Mouse (Mus musculus) limb, embryonic 11.5 days (tissue): ENCODE data around the gene Ccl1. TPM values are rescaled to one million over a fixed set of nuclear protein-coding genes. Genes with fewer than 3 reads are reported as not detected.

Experiments used
- ATAC-seq: fragments of 200-750 bp; cut with Nextera tagmentation; 2 replicates; pipeline ENCODE4 v1.8.0; 2017; ENCODE audit warnings: low read depth; ENCODE audit not compliant: insufficient number of reproducible peaks, low FRiP score, low TSS enrichment
- DNase-seq: peaks from one replicate; pipeline ENCODE4 v3.0.0-alpha.2; 2015; ENCODE audit warnings: low spot score
- H3K27ac ChIP-seq: fragments of 300-500 bp; sonication (generic); replicated peaks from 2 replicates; pipeline ENCODE4 v1.5.1; 2014; ENCODE audit warnings: low read depth, mild to moderate bottlenecking, low read length
- H3K27me3 ChIP-seq: fragments of 300-500 bp; sonication (generic); 2 replicates; pipeline ENCODE4 v1.6.1; 2014; ENCODE audit warnings: mild to moderate bottlenecking, low read length, mixed read lengths; ENCODE audit not compliant: control insufficient read depth, insufficient read depth
- H3K36me3 ChIP-seq: fragments of 300-500 bp; sonication (generic); 2 replicates; pipeline ENCODE4 v1.6.1; 2014; ENCODE audit warnings: mild to moderate bottlenecking, low read length, moderate library complexity, mixed read lengths; ENCODE audit not compliant: control insufficient read depth, insufficient read depth
- H3K4me1 ChIP-seq: fragments of 300-500 bp; sonication (generic); 2 replicates; pipeline ENCODE4 v1.6.1; 2014; ENCODE audit warnings: low read length, mixed read lengths; ENCODE audit not compliant: control insufficient read depth, insufficient read depth
- H3K4me2 ChIP-seq: fragments of 300-500 bp; sonication (generic); 2 replicates; pipeline ENCODE4 v1.6.1; 2014; ENCODE audit warnings: low read depth, mild to moderate bottlenecking, moderate library complexity; ENCODE audit not compliant: severe bottlenecking
- H3K4me3 ChIP-seq: fragments of 300-500 bp; sonication (generic); 2 replicates; pipeline ENCODE4 v1.5.1; 2014; ENCODE audit warnings: low read depth, low read length
- H3K9ac ChIP-seq: fragments of 300-500 bp; sonication (generic); 2 replicates; pipeline ENCODE4 v1.6.1; 2014; ENCODE audit warnings: mild to moderate bottlenecking, low read length
- H3K9me3 ChIP-seq: fragments of 300-500 bp; sonication (generic); 2 replicates; pipeline ENCODE4 v1.6.1; 2016; ENCODE audit warnings: low read length; ENCODE audit not compliant: control insufficient read depth
- WGBS: fragments of 180-500 bp; shearing (Covaris S2); extraction: QIAGEN DNeasy Blood & Tissue Kit; methylation state at CpG from one replicate; pipeline ENCODE4 v1.1.7; 2014; 5-methylcytosine and 5-hydroxymethylcytosine counted together
- polyA plus RNA-seq: library from polyadenylated mRNA; unstranded; fragments of >200 nt; fragmentation: Nextera tagmentation; extraction: Ambion mirVana; gene quantifications from 2 replicates; pipeline ENCODE4 v1.2.1, GENCODE M21; 2014

Ccl1 gene
- polyA plus RNA-seq, 1 experiment from 2014 or later, result not detected

DNA sequence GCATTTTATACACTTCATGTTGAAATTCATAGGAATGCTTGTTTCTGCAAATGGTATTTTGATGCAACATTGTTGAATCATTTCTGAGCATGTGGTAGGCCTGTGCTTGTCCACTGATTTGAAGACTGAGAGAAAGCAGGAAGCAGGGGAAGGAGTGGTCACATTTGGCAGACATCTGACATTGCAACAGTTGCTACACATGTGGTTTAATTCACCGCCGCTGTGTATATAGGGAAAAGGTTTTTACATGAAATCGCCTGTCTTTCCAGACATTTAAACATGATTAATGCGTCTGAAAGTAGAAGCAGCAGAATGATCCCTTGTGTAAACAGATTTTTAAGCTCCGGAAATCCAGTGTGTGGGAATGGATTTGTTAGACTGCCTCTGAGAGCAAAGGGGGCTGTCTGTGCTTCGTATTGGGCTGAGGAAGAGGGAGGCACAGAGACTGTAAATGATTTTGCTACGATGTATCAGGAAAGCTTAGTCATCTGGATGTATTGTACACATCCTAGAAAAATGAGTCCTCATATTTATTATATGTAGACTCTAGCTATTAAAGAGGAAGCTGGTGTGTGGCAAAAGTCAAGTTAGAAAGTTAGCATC is 165.9 kb downstream of the Ccl1 start:
- peak; percentile 36 for DNase-seq
- no peaks in the 10 kb centered on the region for H3K9me3 ChIP-seq
- H3K4me2 ChIP-seq, result no peak overlapping the region
- H3K27me3 ChIP-seq, result no peaks in the 10 kb centered on the region
- H3K4me3 ChIP-seq, result no peak overlapping the region
- H3K27ac ChIP-seq, result no peak overlapping the region
- H3K4me1 ChIP-seq, result no peaks in the 10 kb centered on the region
- no peak overlapping the region for H3K9ac ChIP-seq
- no peaks in the 10 kb centered on the region for H3K36me3 ChIP-seq
- no peak for ATAC-seq
- 51% methylated on average over 7 of the region's 7 CpGs for WGBS

DNA sequence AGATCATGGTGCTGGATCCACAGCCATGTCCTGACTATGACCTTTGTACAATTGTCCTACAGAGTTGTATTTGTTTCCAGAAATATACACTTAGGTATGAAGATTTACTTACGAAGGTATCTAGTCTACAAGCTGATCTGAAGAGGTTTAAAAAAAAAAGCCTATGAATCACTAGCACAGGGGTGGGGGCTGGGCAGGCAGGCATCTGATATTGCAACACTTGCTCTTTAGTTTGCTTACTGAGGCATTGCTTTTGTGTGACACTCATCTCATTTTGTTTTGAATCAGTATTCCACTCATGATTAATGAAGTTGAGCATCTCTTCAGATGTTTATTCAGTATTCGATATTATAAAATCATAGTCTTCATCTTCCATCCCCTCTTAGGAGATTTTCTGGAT is 169.3 kb downstream of the Ccl1 start:
- no peak overlapping the region for H3K9ac ChIP-seq
- H3K9me3 ChIP-seq, result no peaks in the 10 kb centered on the region
- no peak overlapping the region for H3K4me3 ChIP-seq
- no peak for ATAC-seq
- H3K27ac ChIP-seq, result no peak overlapping the region
- no peak for DNase-seq
- no peaks in the 10 kb centered on the region for H3K36me3 ChIP-seq
- no peaks in the 10 kb centered on the region for H3K27me3 ChIP-seq
- H3K4me2 ChIP-seq, result no peak overlapping the region
- WGBS, result 91% methylated on average over 2 of the region's 2 CpGs
- no peaks in the 10 kb centered on the region for H3K4me1 ChIP-seq

DNA sequence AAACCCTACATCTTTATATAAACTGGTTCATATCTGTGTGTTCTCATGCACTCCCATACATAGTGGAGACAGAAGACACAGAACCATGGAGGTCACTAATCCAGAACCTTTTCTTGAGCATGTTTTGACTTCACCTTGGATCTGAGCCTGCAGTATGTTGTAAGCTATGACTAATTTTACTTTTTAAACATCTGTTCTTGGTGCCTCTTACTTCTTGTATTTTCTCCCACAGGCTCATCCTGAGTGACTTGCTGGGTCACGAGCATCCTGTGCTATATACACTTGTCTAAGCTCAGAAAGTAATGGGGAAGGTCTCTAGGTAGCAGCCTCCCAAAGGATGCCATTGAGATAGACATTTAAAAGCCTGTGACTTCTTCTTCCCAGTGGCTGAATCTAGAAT is 172.5 kb downstream of the Ccl1 start:
- Histone ChIP-seq H3K9me3 (no peaks in the 10 kb centered on the region), H3K27me3 (no peaks in the 10 kb centered on the region), H3K4me2 (no peak overlapping the region), H3K4me3 (no peak overlapping the region), H3K36me3 (no peaks in the 10 kb centered on the region), H3K9ac (no peak overlapping the region), H3K4me1 (no peaks in the 10 kb centered on the region), H3K27ac (no peak overlapping the region)
- DNase-seq (no peak), ATAC-seq (no peak)
- 67% methylated on average over 1 of the region's 1 CpGs for WGBS

Other genes starting within 250 kb of the Ccl1 start
- gene Ccl11, start 247.9 kb downstream of the Ccl1 start, polyA plus RNA-seq, result not detected in 2 replicates
- gene Ccl12, start 203.8 kb downstream of the Ccl1 start, polyA plus RNA-seq, result 0.61 and 0.92 TPM in 2 replicates
- not detected in 2 replicates for gene Ccl8, start 190.5 kb downstream of the Ccl1 start, polyA plus RNA-seq
- gene Tmem132e, start 83.2 kb upstream of the Ccl1 start, polyA plus RNA-seq, result 0.32 and 0.38 TPM in 2 replicates